In genomic region chr10:117844782-117845596, GRCm38 (mm10) we compare ENCODE assay signal across 8 mouse cellular contexts. TPM values are rescaled to one million over a fixed set of nuclear protein-coding genes. Genes with fewer than 3 reads are reported as not detected.
DNase-seq lines count a peak whose midpoint lies in the region; ATAC-seq lines count a peak whose summit lies in the region.

No protein-coding gene starts in this region.

- H3K4me3 ChIP-seq in intestine, embryonic 16.5 days (ENCODE audit: low read length) = peak overlapping the region; percentile 88
- H3K4me3 ChIP-seq in limb, embryonic 11.5 days (ENCODE audit: low read depth, low read length) = peak overlapping the region; percentile 85
- peak overlapping the region; percentile 91 for H3K4me3 ChIP-seq in midbrain, embryonic 12.5 days

- H3K27me3 ChIP-seq in intestine, embryonic 16.5 days (replicated peaks; ENCODE audit: control insufficient read depth, insufficient read depth, low read length) = no peaks in the 10 kb centered on the region
- no peaks in the 10 kb centered on the region for H3K27me3 ChIP-seq in limb, embryonic 11.5 days (ENCODE audit: control insufficient read depth, insufficient read depth, low read length)
- peaks cover 6% of the 10 kb centered on the region; the same call in 1 of the 2 replicates for H3K27me3 ChIP-seq in midbrain, embryonic 12.5 days

- H3K4me2 ChIP-seq in intestine, embryonic 16.5 days (ENCODE audit: low read depth, low read length) = peak overlapping the region; percentile 62
- peak overlapping the region; percentile 45 for H3K4me2 ChIP-seq in limb, embryonic 11.5 days (ENCODE audit: low read depth, severe bottlenecking)
- H3K4me2 ChIP-seq in midbrain, embryonic 12.5 days (replicated peaks) = peak overlapping the region; percentile 67

- peak overlapping the region; percentile 99 for H3K27ac ChIP-seq in intestine, embryonic 16.5 days (ENCODE audit: low read length)
- H3K27ac ChIP-seq in limb, embryonic 11.5 days (replicated peaks; ENCODE audit: low read depth, low read length) = peak overlapping the region; percentile 94
- H3K27ac ChIP-seq in midbrain, embryonic 12.5 days (replicated peaks) = peak overlapping the region; percentile 98

- no peaks in the 10 kb centered on the region for H3K36me3 ChIP-seq in intestine, embryonic 16.5 days (ENCODE audit: control insufficient read depth, insufficient read depth, low read length)
- no peaks in the 10 kb centered on the region for H3K36me3 ChIP-seq in limb, embryonic 11.5 days (ENCODE audit: control insufficient read depth, insufficient read depth, low read length)
- no peaks in the 10 kb centered on the region for H3K36me3 ChIP-seq in midbrain, embryonic 12.5 days

- under 1% methylated on average over 45 of the region's 52 CpGs for WGBS in intestine, embryonic 16.5 days
- 1% methylated on average over 49 of the region's 52 CpGs for WGBS in limb, embryonic 11.5 days
- WGBS in midbrain, embryonic 12.5 days = 1% methylated on average over 47 of the region's 52 CpGs

- peaks cover 11% of the 10 kb centered on the region for H3K4me1 ChIP-seq in intestine, embryonic 16.5 days (ENCODE audit: control insufficient read depth, insufficient read depth, low read length)
- H3K4me1 ChIP-seq in limb, embryonic 11.5 days (ENCODE audit: control insufficient read depth, insufficient read depth, low read length) = peaks cover 7% of the 10 kb centered on the region
- H3K4me1 ChIP-seq in midbrain, embryonic 12.5 days = peaks cover 23% of the 10 kb centered on the region

- DNase-seq in adrenal gland, adult 2 months = peak; percentile 85
- DNase-seq in embryo, embryonic 9.5 days (ENCODE audit: extremely low spot score) = peak; percentile 71
- peak; percentile 62 to 78 for DNase-seq in gastrocnemius, postnatal 4 days (ENCODE audit: low spot score in 2 of 2)
- DNase-seq in limb, embryonic 11.5 days (ENCODE audit: low spot score) = peak; percentile 71
- DNase-seq in skeletal muscle tissue, adult 2 months (ENCODE audit: low read depth, low spot score) = peak; percentile 57
- peak; percentile 68 for DNase-seq in yolk sac, embryonic 10.5 days (ENCODE audit: low spot score)

- peak overlapping the region; percentile 97 for H3K9ac ChIP-seq in intestine, embryonic 16.5 days (ENCODE audit: low read depth, low read length)
- H3K9ac ChIP-seq in limb, embryonic 11.5 days (ENCODE audit: low read length) = peak overlapping the region; percentile 90
- peak overlapping the region; percentile 92 for H3K9ac ChIP-seq in midbrain, embryonic 12.5 days (replicated peaks)

- H3K9me3 ChIP-seq in intestine, embryonic 16.5 days (ENCODE audit: control insufficient read depth, low read length) = no peaks in the 10 kb centered on the region
- H3K9me3 ChIP-seq in limb, embryonic 11.5 days (ENCODE audit: control insufficient read depth, low read length) = no peaks in the 10 kb centered on the region
- H3K9me3 ChIP-seq in midbrain, embryonic 12.5 days = no peaks in the 10 kb centered on the region

- peak; percentile 61 for ATAC-seq in intestine, embryonic 16.5 days
- ATAC-seq in limb, embryonic 11.5 days (ENCODE audit: insufficient number of reproducible peaks, low FRiP score, low TSS enrichment, low read depth) = peak; percentile 4; the same call in 1 of the 2 replicates
- peak; percentile 57 for ATAC-seq in midbrain, embryonic 12.5 days (ENCODE audit: low FRiP score, low read depth)

RNA-seq across cellular contexts. Expression of gene Rap1b, which starts 0.8 kb away (rescaled TPM):
- 100 to 1,000 TPM; 115 to 119 TPM for total RNA-seq in adrenal gland, adult 2 months (2021)
- 7.2 and 9.6 TPM in 2 replicates for polyA plus RNA-seq in adrenal gland, adult 2 months (2012; rRNA removed)
- 10 to 100 TPM; 69.7 to 77.3 TPM for total RNA-seq in gastrocnemius, postnatal 4 days (2021)
- 157 and 163 TPM in 2 replicates for polyA plus RNA-seq in intestine, embryonic 16.5 days (2015; fragmentation: Nextera tagmentation; extraction: Ambion mirVana)
- polyA plus RNA-seq in limb, embryonic 11.5 days (2014; fragmentation: Nextera tagmentation; extraction: Ambion mirVana) = 152 and 167 TPM in 2 replicates
- 137 and 138 TPM in 2 replicates for polyA plus RNA-seq in midbrain, embryonic 12.5 days (2016; fragmentation: Nextera tagmentation; extraction: Ambion mirVana)

RNA-seq across cellular contexts. Expression of gene Nup107, which starts 52.5 kb away (rescaled TPM):
- 10 to 100 TPM; 14.0 to 14.7 TPM for total RNA-seq in adrenal gland, adult 2 months (2021)
- polyA plus RNA-seq in adrenal gland, adult 2 months (2012; rRNA removed) = 1.8 and 1.9 TPM in 2 replicates
- total RNA-seq in gastrocnemius, postnatal 4 days (2021) = 10 to 100 TPM; 16.8 to 21.3 TPM
- 42.0 and 48.8 TPM in 2 replicates for polyA plus RNA-seq in intestine, embryonic 16.5 days (2015; fragmentation: Nextera tagmentation; extraction: Ambion mirVana)
- polyA plus RNA-seq in limb, embryonic 11.5 days (2014; fragmentation: Nextera tagmentation; extraction: Ambion mirVana) = 106 TPM in 2 replicates
- 73.3 and 77.5 TPM in 2 replicates for polyA plus RNA-seq in midbrain, embryonic 12.5 days (2016; fragmentation: Nextera tagmentation; extraction: Ambion mirVana)

Comparison
In these comparisons a context has a peak if more than half of its experiments do, and no peak if none do; other contexts are left out.
1. Peak in every context shown above with its lines: DNase-seq, ATAC-seq, H3K4me3 ChIP-seq and H3K27ac ChIP-seq.
2. ATAC-seq: peak in every context shown above with its lines; median percentile 61 in intestine, embryonic 16.5 days; 57 in midbrain, embryonic 12.5 days; 4 in limb, embryonic 11.5 days.
3. RNA of gene Rap1b, which starts 0.8 kb away (polyA plus RNA-seq): 152 to 167 TPM in limb, embryonic 11.5 days, 157 to 163 TPM in intestine, embryonic 16.5 days and 137 to 138 TPM in midbrain, embryonic 12.5 days; 7.2 to 9.6 TPM in adrenal gland, adult 2 months; every median in the first group is over 10 times any median in the second.
4. RNA of gene Nup107, which starts 52.5 kb away (polyA plus RNA-seq): 106 TPM in limb, embryonic 11.5 days, 73.3 to 77.5 TPM in midbrain, embryonic 12.5 days and 42.0 to 48.8 TPM in intestine, embryonic 16.5 days; 1.8 to 1.9 TPM in adrenal gland, adult 2 months; every median in the first group is over 10 times any median in the second.